Mouse (Mus musculus) forebrain, embryonic 13.5 days (tissue): ENCODE results near the gene Dlx6. TPM values are rescaled to one million over a fixed set of nuclear protein-coding genes. Genes with fewer than 3 reads are reported as not detected.

Experiments used
- ATAC-seq: fragments of 200-750 bp; cut with Nextera tagmentation; 2 replicates; pipeline ENCODE4 v1.8.0; 2017
- H3K27ac ChIP-seq: fragments of 300-500 bp; sonication (generic); 2 replicates; pipeline ENCODE4 v1.5.1; 2015; ENCODE audit warnings: inconsistent platforms, mild to moderate bottlenecking, moderate library complexity
- H3K27me3 ChIP-seq: fragments of 300-500 bp; sonication (generic); 2 replicates; pipeline ENCODE4 v1.6.1; 2015; ENCODE audit warnings: mild to moderate bottlenecking, inconsistent platforms
- H3K36me3 ChIP-seq: fragments of 300-500 bp; sonication (generic); 2 replicates; pipeline ENCODE4 v1.6.1; 2015; ENCODE audit warnings: mild to moderate bottlenecking, inconsistent platforms; ENCODE audit not compliant: poor library complexity, severe bottlenecking
- H3K4me1 ChIP-seq: fragments of 300-500 bp; sonication (generic); 2 replicates; pipeline ENCODE4 v1.6.1; 2015; ENCODE audit warnings: inconsistent platforms
- H3K4me2 ChIP-seq: fragments of 300-500 bp; sonication (generic); 2 replicates; pipeline ENCODE4 v1.6.1; 2015; ENCODE audit warnings: inconsistent platforms, mild to moderate bottlenecking, moderate library complexity
- H3K4me3 ChIP-seq: fragments of 300-500 bp; sonication (generic); 2 replicates; pipeline ENCODE4 v1.5.1; 2015; ENCODE audit warnings: mild to moderate bottlenecking, inconsistent platforms
- H3K9ac ChIP-seq: fragments of 300-500 bp; sonication (generic); 2 replicates; pipeline ENCODE4 v1.6.1; 2015; ENCODE audit warnings: mild to moderate bottlenecking, inconsistent platforms
- H3K9me3 ChIP-seq: fragments of 300-500 bp; sonication (generic); replicated peaks from 2 replicates; pipeline ENCODE4 v1.6.1; 2016; ENCODE audit warnings: inconsistent platforms
- WGBS: fragments of 180-500 bp; shearing (Covaris S2); methylation state at CpG from one replicate; pipeline ENCODE4 v1.1.7; 2015; 5-methylcytosine and 5-hydroxymethylcytosine counted together
- polyA plus RNA-seq: library from polyadenylated mRNA; unstranded; fragments of >200 nt; fragmentation: Nextera tagmentation; extraction: Ambion mirVana; gene quantifications from 2 replicates; pipeline ENCODE4 v1.2.1, GENCODE M21; 2015

Gene Dlx6
- polyA plus RNA-seq, 1 experiment from 2014 or later = 15.5 TPM

GRCm38 (mm10) chr6:6860411-6861085 lies 2.6 kb upstream of the Dlx6 start:
- Histone ChIP-seq H3K4me3 (peak overlapping the region; percentile 43), H3K36me3 (no peaks in the 10 kb centered on the region), H3K4me1 (peaks cover 36% of the 10 kb centered on the region), H3K9ac (peak overlapping the region; percentile 70), H3K27ac (peak overlapping the region; percentile 94), H3K9me3 (no peaks in the 10 kb centered on the region), H3K4me2 (peak overlapping the region; percentile 47), H3K27me3 (peaks cover 92% of the 10 kb centered on the region)
- no peak for ATAC-seq
- under 1% methylated on average over 33 of the region's 33 CpGs for WGBS

GRCm38 (mm10) chr6:6861086-6861797 lies 1.9 kb upstream of the Dlx6 start:
- Histone ChIP-seq H3K36me3 (no peaks in the 10 kb centered on the region), H3K9me3 (no peaks in the 10 kb centered on the region), H3K27me3 (peaks cover 92% of the 10 kb centered on the region), H3K4me1 (peaks cover 31% of the 10 kb centered on the region), H3K27ac (peak overlapping the region; percentile 94), H3K9ac (peak overlapping the region; percentile 70), H3K4me3 (peak overlapping the region; percentile 43), H3K4me2 (peak overlapping the region; percentile 47)
- under 1% methylated on average over 21 of the region's 21 CpGs for WGBS
- peak; percentile 36; the same call in 1 of the 2 replicates for ATAC-seq

GRCm38 (mm10) chr6:6861798-6862428 lies 1.2 kb upstream of the Dlx6 start:
- Histone ChIP-seq H3K27me3 (peaks cover 91% of the 10 kb centered on the region), H3K9ac (peak overlapping the region; percentile 94), H3K27ac (peak overlapping the region; percentile 98), H3K36me3 (no peaks in the 10 kb centered on the region), H3K4me2 (peak overlapping the region; percentile 70), H3K4me1 (peaks cover 31% of the 10 kb centered on the region), H3K4me3 (peak overlapping the region; percentile 60), H3K9me3 (no peaks in the 10 kb centered on the region)
- WGBS = under 1% methylated on average over 11 of the region's 11 CpGs
- ATAC-seq = peak; percentile 44

- Histone ChIP-seq H3K9me3 (no peaks in the 10 kb centered on the region), H3K27ac (peak overlapping the region; percentile 98), H3K36me3 (no peaks in the 10 kb centered on the region), H3K4me2 (peak overlapping the region; percentile 70), H3K4me3 (peak overlapping the region; percentile 60), H3K27me3 (peaks cover 89% of the 10 kb centered on the region), H3K4me1 (peaks cover 31% of the 10 kb centered on the region), H3K9ac (peak overlapping the region; percentile 94)
- peak; percentile 75 for ATAC-seq
- WGBS = under 1% methylated on average over 23 of the region's 23 CpGs
These were observed 523 bp upstream of the Dlx6 start for GRCm38 (mm10) chr6:6862611-6863010.

GRCm38 (mm10) chr6:6863955-6864354 lies 821 bp downstream of the Dlx6 start:
- Histone ChIP-seq H3K27me3 (peaks cover 86% of the 10 kb centered on the region), H3K27ac (peak overlapping the region; percentile 98)

GRCm38 (mm10) chr6:6864441-6865440 lies 1.6 kb downstream of the Dlx6 start:
- peaks cover 85% of the 10 kb centered on the region for H3K27me3 ChIP-seq
- H3K4me1 ChIP-seq = peaks cover 31% of the 10 kb centered on the region
- no peaks in the 10 kb centered on the region for H3K9me3 ChIP-seq
- H3K36me3 ChIP-seq = no peaks in the 10 kb centered on the region
- peak overlapping the region; percentile 94 for H3K9ac ChIP-seq
- H3K27ac ChIP-seq = peak overlapping the region; percentile 98
- ATAC-seq = no peak
- peak overlapping the region; percentile 70 for H3K4me2 ChIP-seq
- H3K4me3 ChIP-seq = peak overlapping the region; percentile 60
- WGBS = 2% methylated on average over 36 of the region's 36 CpGs

More at GRCm38 (mm10) chr6:6863955-6864354, 821 bp downstream of the Dlx6 start:
- peak overlapping the region; percentile 60 for H3K4me3 ChIP-seq
- WGBS = 2% methylated on average over 17 of the region's 21 CpGs
- peak; percentile 8 for ATAC-seq
- H3K4me1 ChIP-seq = peaks cover 31% of the 10 kb centered on the region
- H3K9ac ChIP-seq = peak overlapping the region; percentile 94
- H3K36me3 ChIP-seq = no peaks in the 10 kb centered on the region
- peak overlapping the region; percentile 70 for H3K4me2 ChIP-seq
- no peaks in the 10 kb centered on the region for H3K9me3 ChIP-seq

- Histone ChIP-seq H3K36me3 (no peaks in the 10 kb centered on the region), H3K4me3 (peak overlapping the region; percentile 60), H3K4me1 (peaks cover 19% of the 10 kb centered on the region), H3K27me3 (peaks cover 86% of the 10 kb centered on the region), H3K4me2 (peak overlapping the region; percentile 70), H3K9ac (peak overlapping the region; percentile 75), H3K27ac (peak overlapping the region; percentile 98), H3K9me3 (no peaks in the 10 kb centered on the region)
- no peak for ATAC-seq
- under 1% methylated on average over 9 of the region's 9 CpGs for WGBS
These were observed 3.9 kb downstream of the Dlx6 start for GRCm38 (mm10) chr6:6867031-6867430.

- H3K27ac ChIP-seq = peak overlapping the region; percentile 88
- H3K27me3 ChIP-seq = peaks cover 86% of the 10 kb centered on the region
- no peaks in the 10 kb centered on the region for H3K4me1 ChIP-seq
- peak overlapping the region; percentile 66 for H3K9ac ChIP-seq
- no peaks in the 10 kb centered on the region for H3K36me3 ChIP-seq
- H3K9me3 ChIP-seq = no peaks in the 10 kb centered on the region
- H3K4me2 ChIP-seq = peak overlapping the region; percentile 22
- peak overlapping the region; percentile 35 for H3K4me3 ChIP-seq
- 2% methylated on average over 13 of the region's 13 CpGs for WGBS
- ATAC-seq = peak; percentile 36
These were observed 6.0 kb downstream of the Dlx6 start for GRCm38 (mm10) chr6:6869041-6869685.

GRCm38 (mm10) chr6:6869961-6870800 lies 7.0 kb downstream of the Dlx6 start:
- peak overlapping the region; percentile 43 for H3K4me3 ChIP-seq
- H3K4me1 ChIP-seq = no peaks in the 10 kb centered on the region
- WGBS = 2% methylated on average over 10 of the region's 11 CpGs
- H3K27ac ChIP-seq = peak overlapping the region; percentile 96
- peaks cover 86% of the 10 kb centered on the region for H3K27me3 ChIP-seq
- H3K9me3 ChIP-seq = no peaks in the 10 kb centered on the region
- ATAC-seq = peak; percentile 22
- peak overlapping the region; percentile 68 for H3K9ac ChIP-seq
- no peaks in the 10 kb centered on the region for H3K36me3 ChIP-seq
- peak overlapping the region; percentile 45 for H3K4me2 ChIP-seq

- Histone ChIP-seq H3K4me2 (peak overlapping the region; percentile 45), H3K4me3 (peak overlapping the region; percentile 43), H3K9me3 (no peaks in the 10 kb centered on the region), H3K27ac (peak overlapping the region; percentile 96), H3K27me3 (peaks cover 86% of the 10 kb centered on the region), H3K4me1 (no peaks in the 10 kb centered on the region), H3K36me3 (no peaks in the 10 kb centered on the region), H3K9ac (peak overlapping the region; percentile 68)
- 1% methylated on average over 7 of the region's 7 CpGs for WGBS
- no peak for ATAC-seq
These were observed 7.8 kb downstream of the Dlx6 start for GRCm38 (mm10) chr6:6870876-6871420.
